Mouse (Mus musculus) CD8-positive naive resting alpha-beta T cell, adult 2 months (primary cell): ENCODE data around the gene 2510009E07Rik.
"Not testable (repeated sequence)": the region's sequence is repeated elsewhere in the genome, so short reads cannot be mapped to it uniquely, and the experiment has no call there.

ENCODE experiments used
- DNase-seq, 2 experiments: peaks; one replicate each; pipeline ENCODE4 v3.0.0; 2022; ENCODE audit warnings: low read depth in 2 of 2, low spot score in 2 of 2

2510009E07Rik gene

DNA sequence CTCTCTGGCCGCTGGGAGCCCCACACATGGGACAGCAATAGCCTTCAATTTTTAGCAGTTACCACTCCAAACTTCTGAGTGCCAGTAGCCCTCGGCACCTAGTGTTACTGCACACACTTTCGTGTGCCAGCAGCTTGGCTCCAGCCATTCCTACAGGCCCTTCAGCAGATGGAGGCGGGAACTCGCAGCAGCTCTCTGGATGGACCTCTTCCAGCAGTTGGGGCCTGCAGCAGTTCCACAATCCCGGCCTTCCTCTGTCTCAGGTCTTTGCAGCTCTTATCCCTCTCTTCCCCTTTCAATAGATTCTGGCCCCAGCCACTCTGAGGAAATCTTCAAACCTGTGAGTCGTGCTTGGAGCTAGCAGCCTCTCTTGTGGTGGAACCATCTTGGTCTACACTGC is 17.7 kb downstream of the 2510009E07Rik start:
- no peak for DNase-seq

DNA sequence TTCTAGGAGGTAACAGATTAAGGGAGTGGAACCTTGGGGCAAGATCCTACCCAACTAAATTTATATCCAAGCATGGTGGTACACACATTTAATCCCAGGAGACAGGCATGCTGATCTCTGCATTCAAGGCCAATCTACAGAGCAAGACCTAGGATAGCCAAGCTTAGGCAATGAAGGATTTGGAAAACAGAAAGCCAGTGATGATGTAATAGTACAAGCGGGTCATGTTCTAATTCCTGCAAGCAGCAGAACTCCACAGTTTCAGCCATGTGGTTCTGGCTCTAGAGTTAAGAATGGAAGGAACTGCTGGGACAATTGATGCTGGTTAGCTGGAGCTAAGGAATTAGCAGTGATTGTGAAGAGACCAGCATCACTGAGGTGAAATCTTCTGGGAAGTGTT is 20.8 kb downstream of the 2510009E07Rik start:
- DNase-seq = not testable (repeated sequence)

DNA sequence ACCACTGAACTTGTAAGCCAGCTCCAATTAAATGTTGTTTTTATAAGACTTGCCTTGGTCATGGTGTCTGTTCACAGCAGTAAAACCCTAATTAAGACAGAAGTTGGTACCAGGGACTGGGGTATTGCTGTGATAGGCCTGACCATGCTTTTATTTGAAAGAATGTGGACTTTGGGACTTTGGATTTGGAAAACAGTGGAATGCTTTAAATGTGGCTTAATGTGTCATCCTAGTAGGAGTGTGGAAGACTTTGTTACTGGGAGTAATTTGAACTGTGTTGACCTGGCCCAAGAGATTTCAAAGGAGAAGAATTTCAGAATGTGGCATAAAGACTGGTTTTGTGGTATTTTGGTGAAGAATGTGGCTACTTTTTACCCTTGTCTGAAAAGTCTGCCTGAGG is 21.4 kb downstream of the 2510009E07Rik start:
- DNase-seq = not testable (repeated sequence)

DNA sequence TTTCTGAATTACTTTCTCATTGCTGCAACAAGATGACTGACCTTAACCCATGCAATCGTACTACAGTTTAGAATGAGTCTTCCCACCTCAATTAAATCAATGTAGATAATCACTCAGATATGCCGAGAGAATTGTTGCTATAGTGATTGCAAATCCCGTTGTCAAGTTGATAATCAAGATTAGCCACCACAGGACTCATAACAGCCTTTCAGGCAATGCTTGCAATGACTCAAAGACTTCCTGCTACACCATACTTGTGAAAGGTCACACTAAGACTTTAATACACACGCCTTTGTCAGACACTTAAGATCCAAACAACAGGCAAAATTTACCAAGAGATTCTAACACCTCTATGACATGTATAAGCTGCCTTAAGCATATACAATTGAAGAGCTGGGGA is 22.6 kb downstream of the 2510009E07Rik start:
- DNase-seq = no peak

DNA sequence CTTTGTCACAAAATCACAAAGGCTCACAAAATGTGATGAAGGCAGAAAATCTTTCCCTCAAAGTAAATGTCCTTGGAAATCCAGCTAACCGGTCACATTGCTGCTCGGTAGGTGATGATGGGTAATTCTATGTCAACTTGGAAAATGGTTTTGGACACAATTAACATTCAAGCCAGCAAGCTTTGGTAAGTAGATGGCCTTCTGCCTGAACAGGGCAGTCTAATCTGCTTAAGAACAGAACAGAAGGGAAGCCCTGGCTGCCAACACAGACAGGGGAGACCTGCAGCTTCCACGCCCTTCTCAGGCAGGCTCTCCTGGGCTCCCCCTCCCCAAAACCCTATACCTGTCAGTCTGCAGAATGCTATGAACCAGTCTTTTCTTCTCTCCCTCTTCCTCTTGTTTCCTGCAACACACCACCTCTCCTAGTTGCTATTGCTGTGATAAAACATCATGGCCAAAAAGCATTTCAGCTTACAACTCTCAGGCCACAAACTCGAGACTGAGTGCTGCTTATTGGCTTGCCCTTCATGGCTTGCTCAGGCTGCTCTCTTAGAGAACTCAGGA is 29.0 kb downstream of the 2510009E07Rik start:
- DNase-seq = no peak

DNA sequence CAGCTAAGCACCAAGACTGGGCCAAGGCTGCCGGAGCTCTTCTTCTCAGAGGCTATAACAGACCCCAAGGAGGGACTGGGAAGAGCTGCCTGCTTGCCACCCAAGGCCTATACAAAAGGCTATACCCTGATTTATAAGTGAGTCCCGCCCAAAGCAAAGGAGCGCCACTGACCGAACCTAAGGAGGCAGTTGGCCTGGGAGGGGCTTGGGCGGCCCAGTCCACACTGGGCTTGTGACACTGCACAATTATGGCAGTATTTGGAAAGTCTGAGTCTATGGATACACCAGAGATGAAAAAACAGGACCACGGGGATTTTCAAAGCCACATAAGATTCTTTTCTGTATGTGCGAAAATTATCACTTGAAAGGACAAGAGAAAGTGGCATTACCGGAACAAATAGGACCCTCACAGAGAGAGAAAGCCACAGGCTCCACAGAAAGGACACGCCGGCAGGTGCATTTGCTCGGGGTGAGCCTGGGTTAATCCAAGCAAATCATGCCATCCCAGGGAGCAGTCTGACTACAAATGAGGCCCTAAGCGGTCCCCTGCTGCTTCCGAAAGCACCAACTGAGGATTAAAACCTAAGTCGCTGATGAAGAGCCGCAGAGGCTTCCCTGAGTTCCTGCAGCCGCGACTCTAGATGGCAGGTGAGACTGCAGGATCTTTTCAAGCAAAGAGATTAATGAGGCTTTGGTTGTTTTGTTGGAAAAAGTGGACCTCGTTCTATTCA is 29.7 kb downstream of the 2510009E07Rik start:
- no peak for DNase-seq

DNA sequence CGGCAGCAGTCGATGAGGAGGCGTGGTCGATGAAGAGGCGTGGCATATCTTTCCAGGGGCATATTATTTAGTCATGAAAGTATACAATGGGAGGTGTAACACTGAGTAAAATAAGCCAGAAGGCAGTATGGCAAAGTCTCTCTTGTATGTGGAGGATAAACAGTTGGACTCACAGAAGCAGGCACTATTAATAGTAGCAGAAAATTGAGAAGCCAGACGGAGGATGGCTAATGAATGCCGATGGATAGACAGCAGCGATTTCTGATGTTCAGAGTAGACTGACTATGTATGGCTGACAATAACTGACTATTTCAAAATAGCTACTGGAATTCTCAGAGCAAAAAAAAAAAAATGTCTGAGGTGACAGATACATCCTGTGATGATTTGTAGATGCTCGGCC is 38.5 kb downstream of the 2510009E07Rik start:
- DNase-seq = no peak

DNA sequence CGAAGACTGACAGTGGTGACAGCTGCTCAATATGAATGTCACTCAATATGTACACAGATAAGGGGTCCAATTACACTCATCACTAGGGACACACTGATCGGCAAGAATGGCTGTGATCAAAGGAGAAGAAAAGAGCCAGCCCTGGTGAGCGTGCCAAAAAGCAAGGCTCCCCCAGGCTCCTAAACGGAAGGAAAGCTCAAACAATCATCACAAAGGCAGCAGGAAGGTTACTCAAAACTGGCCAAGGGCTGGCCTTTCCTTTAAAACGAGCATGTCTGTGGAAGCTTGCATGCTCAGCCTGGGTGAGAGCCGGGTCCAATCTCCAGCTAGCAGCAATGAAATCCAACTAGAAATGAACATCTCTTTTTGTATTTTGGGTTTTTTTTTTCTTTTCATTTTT is 39.2 kb downstream of the 2510009E07Rik start:
- no peak for DNase-seq

DNA sequence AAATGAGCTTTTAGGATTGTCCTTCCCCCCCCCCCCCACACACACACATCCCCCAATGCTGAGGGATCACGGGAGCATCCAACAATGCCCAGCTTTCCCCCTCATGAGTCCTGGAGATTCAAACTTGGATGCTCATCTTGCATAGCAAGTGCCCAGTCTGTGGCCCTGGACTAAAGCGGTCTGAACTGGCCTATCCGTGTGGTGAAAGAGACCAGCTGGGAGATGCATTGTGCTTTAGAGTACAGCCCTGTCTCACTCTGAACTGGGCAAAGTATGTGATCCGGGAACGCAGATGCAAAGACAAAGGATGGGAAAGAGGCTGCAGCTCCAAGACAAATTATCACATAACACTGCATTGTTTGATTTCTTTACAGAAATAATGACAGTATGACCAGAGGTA is 40.1 kb downstream of the 2510009E07Rik start:
- DNase-seq = no peak

DNA sequence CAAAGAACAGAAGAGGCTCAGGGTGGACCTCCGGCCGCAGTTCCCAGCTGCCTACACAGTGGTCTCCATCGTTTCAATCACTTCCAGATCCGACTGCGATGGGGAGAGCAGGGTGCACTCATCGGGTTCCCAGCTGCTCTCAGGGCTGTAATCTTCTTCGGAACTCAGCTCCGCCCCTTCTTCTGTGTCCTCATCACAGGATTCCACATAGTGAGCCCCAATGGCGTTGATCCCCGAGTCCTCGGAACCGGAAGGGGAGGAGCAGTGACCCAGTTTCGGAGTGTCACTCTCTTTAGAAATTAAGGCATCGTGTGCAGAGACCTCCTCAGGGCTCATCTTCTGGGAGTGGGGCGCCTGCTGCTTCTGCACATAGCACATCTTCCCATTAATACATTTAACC is 41.3 kb downstream of the 2510009E07Rik start:
- DNase-seq = no peak

DNA sequence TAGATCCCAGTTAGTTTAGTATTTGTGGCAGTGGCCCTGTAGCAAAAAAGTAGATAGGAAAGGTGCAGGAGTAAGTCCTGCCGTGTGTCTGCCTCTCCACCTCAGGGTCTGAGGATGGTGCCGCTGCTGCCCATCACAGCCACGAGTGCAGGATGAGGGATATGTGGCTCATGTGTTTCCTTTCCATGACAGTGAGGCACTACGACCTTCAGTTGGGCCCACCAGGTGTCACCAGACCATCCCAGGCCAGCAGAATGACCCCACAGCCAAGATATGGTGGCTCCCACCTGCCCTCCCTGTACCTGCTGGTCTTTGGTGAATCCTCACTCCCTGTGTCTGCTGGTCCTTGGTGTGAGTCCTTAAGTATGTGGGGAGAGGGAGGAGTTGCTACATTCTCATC is 43.3 kb downstream of the 2510009E07Rik start:
- no peak for DNase-seq

DNA sequence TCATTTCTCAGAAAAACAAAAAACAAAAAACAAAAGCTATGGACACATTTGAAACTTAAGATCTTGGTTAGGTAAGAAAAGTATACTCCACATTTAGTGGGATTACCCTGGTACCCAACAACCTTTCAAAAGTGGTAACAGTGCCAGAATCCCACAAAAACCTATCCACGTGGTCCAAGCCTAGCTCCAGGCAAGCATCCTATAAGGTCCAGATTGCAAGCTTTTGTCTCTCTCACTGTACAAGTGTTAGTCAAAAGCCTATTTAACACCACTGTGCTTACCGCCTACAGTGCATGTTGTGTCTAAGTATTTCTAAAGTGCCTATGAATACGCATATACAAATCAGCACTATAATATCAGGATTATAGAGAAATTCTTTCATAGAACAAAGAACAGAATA is 44.2 kb downstream of the 2510009E07Rik start:
- DNase-seq = no peak

DNA sequence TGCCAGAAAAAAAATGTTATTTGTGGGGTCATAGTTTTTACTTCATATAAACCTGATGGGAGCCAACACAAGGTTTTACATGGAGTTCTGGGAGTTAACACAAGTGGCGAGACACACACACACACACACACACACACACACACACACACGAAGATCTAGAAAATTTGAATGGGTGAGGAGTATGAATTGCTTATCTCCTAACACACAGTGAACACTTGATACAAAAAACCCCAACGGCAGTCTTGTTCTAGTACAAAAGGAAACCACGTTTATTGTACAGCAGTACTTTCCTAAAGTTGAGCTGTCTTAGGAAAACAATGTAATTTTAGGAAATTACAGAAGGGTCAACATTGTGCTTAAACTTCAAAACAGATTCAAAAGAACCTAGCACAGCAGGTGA is 45.7 kb downstream of the 2510009E07Rik start:
- no peak for DNase-seq

DNA sequence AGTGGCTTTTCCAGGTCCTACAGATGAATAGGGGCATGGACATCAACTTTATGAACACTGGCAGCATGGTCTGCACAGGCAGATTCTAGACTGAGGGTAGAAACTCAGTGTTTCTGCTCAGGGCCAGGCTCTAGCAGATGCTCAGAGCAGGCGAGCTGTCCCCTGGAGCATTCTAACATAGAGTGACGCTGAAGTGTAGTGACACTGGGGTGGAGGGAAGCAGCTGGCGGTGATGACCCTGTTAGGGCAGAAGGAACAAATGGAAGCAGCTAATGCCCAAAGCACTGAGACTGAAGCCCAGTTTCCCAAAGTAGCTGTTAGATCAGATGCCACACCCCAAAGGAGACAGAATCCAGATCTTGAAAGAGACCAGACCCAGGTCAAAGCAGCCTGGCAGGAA is 48.0 kb downstream of the 2510009E07Rik start:
- no peak for DNase-seq

DNA sequence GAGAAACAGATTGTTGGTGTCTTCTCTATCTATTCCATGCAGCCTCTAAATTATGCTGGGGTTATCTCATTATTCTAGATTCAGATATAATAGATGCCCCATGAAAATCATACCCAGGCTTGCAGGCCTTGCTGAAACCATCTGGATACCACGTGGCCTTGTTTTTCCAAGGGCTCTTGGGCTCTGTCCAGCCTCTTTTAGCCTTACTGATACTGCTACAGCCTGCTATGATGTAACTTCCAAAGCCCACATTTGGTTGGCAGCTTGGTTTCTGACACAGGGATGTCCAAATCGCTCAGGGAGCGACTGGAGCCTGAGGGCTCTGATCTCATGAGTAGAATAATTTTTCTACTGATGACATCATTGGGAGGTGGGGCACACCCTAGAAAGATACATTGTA is 48.5 kb downstream of the 2510009E07Rik start:
- no peak for DNase-seq

DNA sequence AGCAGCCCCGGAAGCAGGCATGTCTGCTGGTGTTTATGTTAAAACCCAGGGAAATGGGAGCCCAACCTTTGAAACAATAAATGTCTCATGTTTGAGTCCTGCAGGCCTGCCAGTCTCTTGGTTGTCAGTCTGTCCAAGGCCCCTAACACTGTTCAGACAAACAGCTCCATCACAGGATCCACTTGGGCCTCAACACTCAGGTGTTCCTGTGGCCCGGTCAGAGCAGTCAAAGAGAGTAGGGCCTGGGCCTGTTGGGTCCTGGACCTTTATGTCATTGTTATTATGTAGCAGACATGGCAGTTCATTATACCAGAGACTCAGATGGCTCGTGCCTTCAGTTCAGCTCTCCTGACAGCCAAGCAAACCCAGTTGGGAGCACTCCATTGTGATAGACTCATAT is 49.9 kb downstream of the 2510009E07Rik start:
- DNase-seq = no peak

DNA sequence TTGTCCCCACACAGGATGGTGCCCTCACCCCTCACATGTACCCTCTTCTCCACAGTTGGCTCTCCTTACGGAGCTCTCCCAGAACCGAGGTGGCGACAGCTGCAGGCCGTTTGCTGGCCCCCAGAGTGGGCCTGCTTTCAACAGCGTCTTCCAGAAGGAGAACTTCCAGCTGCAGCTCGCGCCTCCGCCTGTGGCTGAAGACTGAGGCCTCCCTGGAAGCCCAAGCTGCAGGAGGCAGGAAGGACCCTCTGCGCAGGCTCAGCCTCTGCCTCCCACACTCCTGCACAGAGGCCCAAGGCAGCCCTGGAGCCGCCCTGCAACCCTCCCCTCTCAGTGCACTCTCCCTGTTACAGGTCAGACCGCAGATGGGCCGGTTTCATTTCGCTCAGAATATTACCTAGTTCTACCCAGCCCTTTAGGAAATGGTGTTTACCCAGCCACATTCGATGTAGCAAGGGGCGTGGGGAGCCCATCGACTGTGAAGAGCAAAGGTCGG is 50.4 kb downstream of the 2510009E07Rik start:
- no peak for DNase-seq

DNA sequence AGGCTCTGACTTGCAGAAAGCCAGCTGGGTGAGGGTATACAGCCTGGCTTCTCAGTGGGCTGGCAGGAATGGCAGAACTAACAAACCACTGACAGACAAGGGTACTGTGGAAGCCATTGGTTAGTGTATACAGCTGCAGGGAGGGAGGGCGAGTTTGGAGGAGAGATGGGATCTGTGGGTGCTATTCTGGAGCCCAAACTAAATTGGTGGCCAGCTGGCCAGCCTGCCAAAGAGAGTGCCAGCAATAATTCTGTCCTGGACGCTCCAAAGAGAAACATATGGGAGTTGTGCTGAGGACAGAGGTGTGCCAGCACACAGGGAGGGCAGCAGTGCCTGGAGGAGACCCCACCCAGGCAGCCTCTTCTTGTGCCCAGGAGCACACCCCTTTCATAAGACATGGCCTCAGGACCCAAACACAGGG is 50.8 kb downstream of the 2510009E07Rik start:
- no peak for DNase-seq

DNA sequence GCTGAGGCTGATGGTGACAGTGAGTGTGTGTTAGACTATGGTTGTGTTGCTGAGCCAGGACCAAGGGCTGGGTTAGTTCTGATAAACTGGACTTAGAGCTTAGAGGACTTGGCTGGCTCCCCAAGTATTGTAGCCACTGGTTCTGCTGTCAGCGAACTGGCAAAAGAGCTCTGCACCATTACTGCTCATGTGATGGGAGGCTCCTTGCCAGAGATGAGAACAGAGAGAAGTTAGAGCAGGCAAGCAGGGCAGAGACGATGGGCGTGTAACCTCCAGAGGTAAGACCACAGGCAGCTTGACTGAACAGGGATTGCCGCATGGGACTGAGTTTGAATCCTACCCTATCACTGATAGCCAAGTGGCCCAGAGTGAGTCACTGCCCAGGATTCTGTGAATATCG is 51.6 kb downstream of the 2510009E07Rik start:
- no peak for DNase-seq

DNA sequence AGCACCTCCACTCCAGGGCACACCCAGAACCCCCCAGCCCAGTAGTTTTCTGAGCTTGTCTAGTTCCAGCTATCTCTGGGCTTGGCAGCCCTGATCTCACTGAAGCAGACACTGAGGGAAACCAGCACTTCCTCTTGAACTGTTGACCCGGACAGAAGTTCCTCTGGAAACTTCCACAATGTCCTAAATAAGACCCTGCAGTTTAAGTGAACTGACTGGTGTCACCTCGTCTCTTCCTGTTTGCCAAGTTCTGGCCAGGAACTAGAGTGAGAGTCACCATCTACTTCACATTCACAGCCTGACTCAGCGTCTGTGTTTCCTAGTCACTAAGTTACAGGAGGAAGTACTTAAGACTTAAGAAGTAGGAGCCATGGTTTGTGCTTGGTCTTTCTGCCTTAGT is 52.5 kb downstream of the 2510009E07Rik start:
- DNase-seq = no peak

DNA sequence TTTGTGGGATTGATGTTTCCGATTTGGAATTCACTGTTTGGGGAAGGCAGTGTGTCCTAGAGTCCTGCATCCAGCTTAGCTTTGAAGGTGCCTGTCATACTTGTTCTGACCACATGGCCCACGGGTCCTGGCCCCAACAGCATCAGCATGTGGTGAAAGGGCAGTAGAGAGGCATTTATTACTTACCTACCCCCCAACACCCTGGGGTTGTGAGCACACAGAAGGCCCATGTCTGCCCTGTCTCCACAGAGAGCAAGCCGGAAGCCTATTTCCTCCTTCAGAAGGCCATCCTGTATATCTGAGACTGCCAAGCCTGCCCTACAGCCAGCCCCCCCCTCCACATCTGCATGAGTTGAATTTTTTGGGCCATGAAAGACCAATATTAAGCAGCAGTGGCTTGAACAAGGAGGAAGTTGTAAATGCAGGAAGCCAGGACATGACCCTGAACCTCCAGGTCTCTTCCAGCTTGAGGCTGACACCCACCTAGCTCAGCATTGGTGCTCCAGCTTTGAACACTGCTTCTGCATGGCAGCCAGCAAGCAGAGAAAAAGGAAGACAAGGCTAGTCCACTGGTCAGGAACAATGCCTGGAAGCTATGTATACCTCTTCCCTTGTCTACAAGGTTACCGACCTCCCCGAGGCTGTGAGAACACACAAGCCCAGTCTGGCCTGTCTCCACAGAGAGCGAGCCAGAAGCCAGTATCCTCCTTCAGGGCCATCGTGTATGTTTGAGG is 53.5 kb downstream of the 2510009E07Rik start:
- no peak for DNase-seq

DNA sequence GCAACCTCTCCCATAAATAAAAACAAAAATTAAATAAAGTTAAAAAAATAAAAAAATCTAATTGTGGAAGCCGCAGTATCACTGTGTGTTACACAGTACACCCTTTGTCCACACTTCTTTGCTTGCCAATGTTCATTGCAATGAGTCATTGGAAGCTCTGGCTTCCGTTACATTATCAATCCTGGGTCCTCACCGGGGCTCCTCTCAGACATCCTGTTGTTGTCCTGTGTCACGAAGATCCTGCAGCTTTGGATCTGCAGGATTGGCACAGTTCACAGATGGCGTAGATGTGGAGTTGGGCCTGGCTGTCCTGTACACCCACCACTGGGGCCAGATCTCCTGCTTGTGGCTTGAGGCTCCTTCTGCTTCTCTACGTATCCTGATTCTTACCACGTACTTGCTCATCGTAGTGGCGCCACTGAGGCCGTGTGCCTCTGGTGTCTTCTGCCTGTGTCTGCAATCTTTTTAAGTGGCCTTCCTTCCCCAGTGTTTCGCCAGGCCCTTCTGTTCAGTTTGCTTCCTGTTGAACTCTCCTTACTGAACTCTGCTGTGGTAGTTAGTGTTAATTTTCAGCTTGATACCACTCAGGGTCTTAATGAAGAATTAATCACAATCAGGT is 57.2 kb downstream of the 2510009E07Rik start:
- DNase-seq = no peak
